Mouse (Mus musculus) forelimb bud, embryonic 11.5 days (tissue): ENCODE measurements at regions not wholly inside any gene's neighbourhood (a gene's known extent, or its start where the extent isn't known, plus 50 kb on each side); places are given as distances from the start of the nearest gene placed in this dataset.

Experiments used
- DNase-seq: peaks from one replicate; pipeline ENCODE4 v3.0.0-alpha.2; 2012; ENCODE audit warnings: low read depth, low spot score

GRCm38 (mm10) chr11:71512271-71513066 is 237.3 kb upstream of the Wscd1 start:
- DNase-seq = peak; percentile 31

DNA sequence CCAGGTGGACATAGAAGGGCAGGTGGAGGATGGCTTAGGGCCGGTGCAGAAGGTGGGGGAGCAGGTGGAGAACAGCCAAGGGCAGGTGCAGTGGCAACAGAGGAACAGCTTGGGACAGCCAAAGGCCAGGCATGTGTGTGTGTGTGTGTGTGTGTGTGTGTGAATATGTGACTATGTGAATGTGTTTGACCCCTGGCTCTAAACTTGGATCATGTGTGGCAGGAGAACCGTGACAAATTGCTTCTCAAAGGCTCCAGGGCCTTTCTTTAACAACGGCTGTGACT is 236.7 kb upstream of the Wscd1 start:
- no peak for DNase-seq

- DNase-seq = no peak
Observed at GRCm38 (mm10) chr11:71515264-71515663, 234.5 kb upstream of the Wscd1 start.

DNA sequence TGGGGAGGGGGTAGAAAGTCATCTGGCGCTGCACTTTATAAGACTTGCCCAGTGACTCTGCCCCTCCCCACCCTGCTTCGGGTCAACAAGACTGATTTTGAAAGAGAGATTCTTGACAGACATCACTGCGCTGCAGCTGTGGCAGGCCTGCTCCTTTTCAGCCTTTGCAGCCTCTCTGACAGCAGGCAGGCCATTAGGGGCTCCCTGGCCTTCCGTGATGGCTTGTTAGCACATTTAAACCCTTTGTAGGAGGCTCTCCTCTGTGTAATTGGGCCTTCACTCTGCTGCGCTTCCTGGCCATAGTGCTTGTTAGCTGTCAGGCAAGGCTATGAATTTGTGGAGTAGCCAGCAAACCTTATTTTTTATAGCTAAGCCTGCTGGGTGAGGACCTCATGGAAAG is 232.3 kb upstream of the Wscd1 start:
- peak; percentile 54 for DNase-seq

DNA sequence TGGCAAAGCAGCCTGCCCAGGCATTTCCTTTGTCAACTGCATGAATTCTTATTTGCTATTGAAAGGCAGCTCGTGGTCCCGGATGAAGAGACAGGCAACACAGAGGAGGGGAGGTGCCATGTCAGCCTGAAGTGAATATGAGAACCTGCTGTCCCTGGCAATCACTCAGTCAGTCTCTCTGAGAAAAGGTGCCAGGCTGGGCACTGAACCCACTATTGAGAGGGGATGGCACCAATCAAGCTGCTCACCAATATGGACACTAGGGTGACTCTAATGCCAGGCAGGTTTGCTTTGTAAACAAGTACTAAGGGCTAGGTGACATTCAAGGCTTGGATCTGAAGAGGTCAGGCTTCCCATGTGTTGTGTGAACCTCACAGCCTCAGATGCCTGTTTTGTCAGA is 222.0 kb upstream of the Wscd1 start:
- DNase-seq = no peak

- DNase-seq = no peak
Observed at GRCm38 (mm10) chr11:71528588-71528987, 221.1 kb upstream of the Wscd1 start.

DNA sequence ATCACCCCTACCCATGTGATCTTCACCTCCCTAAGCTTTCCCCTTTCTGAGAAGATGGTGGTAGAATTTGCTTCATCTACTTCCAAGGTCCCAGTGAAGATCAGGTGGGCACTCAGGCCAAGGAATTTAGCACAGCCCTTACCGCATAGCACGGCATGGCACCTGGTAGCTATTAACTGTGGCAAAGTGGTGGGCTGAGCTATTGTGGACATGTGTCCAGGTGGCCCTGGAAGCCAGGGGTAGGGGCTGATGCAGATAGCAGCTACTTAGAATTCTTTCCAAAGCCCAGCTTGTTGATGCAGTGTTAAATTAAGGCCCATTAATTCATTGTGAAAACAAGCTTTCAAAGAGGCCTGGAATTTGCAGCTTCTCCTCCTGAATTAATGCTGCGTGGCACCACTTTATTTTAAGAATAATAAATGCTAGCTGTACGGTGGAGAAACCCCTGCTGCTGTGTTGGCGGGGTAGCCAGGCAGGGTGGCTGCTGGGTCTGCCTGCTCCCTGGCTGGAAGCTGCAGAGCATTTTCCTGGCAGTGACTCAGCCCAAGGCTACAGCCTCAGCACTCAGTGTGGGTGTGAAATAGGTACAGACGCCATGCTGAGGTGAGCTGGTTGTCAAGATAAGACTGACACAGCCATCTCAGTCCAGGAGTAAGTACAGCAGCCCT is 208.4 kb upstream of the Wscd1 start:
- peak; percentile 24 for DNase-seq

- DNase-seq = no peak
Observed at GRCm38 (mm10) chr11:71557412-71557811, 192.3 kb upstream of the Wscd1 start.

GRCm38 (mm10) chr11:71564831-71565230 is 184.9 kb upstream of the Wscd1 start:
- DNase-seq = no peak

DNA sequence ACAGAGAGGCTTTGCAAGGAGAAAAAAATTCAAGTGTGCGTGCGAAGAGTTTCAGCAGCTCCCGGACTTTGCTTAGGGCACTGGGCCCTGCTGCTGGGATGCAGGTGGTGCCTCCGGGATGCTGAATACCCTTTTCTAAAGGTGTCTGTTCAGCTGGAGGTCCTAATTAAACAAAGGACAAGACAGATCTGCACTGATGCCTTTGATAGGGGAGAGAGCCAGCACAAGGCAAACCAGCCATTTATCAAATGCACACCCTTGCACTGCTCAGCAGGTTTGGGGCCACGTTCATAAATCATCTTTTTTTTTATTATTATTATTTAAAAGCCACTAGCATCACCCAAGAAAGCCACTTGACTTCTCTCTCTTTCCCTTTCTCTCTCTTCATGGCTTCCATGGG is 172.9 kb upstream of the Wscd1 start:
- DNase-seq = no peak

GRCm38 (mm10) chr11:71581775-71582174 is 167.9 kb upstream of the Wscd1 start:
- DNase-seq = no peak

- DNase-seq = no peak
Observed at GRCm38 (mm10) chr11:71591014-71591413, 158.7 kb upstream of the Wscd1 start.

- DNase-seq = no peak
Observed at GRCm38 (mm10) chr11:71594250-71594847, 155.4 kb upstream of the Wscd1 start.

GRCm38 (mm10) chr11:71597709-71598108 is 152.0 kb upstream of the Wscd1 start:
- no peak for DNase-seq

- no peak for DNase-seq
Observed at GRCm38 (mm10) chr11:71610782-71611181, 138.9 kb upstream of the Wscd1 start.

DNA sequence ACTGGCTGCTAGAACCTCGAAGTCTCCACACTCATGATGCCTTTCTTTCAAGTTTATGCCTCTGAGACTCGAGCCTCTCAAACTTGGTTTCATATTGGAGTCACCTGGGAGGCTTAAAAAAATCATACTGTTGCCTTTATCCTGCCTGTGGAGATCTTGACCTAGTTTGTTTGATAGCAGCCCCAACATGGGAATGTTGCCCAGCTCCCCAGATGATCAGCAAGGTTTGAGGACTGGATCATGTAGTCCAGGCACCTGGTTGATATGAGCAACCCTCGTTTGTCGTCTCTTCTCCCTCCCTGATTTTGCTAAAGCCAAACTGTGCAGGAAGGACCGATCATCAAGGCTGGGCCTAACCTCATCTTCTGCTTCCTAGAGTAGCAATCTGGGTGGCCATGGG is 134.2 kb upstream of the Wscd1 start:
- DNase-seq = no peak

DNA sequence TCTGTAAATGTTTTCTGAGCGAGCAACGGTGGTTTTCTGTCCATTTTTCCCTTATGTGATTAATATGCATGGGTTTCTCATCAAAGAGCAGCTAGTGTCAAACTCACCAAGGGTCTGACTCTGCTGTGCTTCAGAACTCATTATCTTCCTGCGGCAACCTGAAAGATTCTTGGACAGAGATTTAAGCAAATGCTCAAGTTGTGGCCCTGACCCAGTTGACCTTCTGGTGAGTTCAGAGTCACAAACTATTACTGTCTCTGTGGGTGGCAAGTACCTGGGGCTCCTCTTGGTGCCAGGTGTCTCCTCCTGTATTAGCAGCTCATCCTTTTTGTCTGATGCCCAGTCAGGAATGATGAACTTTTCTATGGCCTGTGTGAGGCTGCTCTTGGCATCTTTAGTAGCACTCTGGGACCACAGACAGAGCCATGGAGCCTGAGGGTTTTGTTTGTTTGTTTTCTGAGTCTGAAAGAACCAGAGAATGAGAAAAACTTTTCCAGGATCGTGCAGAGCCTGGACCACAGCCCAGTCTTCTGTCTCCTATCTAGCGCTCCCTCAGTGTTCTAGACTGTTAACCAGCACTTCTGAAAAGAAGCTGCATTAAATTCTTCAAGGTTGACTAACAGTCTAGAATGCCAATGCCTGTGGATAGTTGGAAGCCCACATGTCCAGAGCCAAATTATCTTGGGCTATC is 124.1 kb upstream of the Wscd1 start:
- DNase-seq = no peak

DNA sequence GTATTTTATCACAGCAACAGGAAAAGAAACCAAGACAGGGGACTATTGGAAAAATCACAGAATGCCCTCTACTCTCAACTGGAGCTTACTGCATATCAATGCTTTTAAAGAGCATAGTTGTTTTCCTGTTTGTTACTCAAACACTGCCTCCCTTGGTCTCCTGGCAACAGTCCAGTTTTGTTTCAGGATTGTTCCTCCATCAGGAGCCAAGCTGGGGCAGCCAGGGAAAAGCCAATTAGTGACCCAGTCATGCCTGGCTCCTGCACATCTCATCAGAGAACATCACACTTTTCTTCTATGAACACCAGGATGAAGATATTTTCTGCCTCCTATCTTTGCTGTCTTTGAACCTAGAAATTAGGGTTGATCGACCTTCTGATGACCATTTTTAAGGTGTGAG is 113.6 kb upstream of the Wscd1 start:
- DNase-seq = no peak

GRCm38 (mm10) chr11:71636785-71637184 is 112.9 kb upstream of the Wscd1 start:
- peak; percentile 2 for DNase-seq

GRCm38 (mm10) chr11:71642886-71643285 is 106.8 kb upstream of the Wscd1 start:
- no peak for DNase-seq

DNA sequence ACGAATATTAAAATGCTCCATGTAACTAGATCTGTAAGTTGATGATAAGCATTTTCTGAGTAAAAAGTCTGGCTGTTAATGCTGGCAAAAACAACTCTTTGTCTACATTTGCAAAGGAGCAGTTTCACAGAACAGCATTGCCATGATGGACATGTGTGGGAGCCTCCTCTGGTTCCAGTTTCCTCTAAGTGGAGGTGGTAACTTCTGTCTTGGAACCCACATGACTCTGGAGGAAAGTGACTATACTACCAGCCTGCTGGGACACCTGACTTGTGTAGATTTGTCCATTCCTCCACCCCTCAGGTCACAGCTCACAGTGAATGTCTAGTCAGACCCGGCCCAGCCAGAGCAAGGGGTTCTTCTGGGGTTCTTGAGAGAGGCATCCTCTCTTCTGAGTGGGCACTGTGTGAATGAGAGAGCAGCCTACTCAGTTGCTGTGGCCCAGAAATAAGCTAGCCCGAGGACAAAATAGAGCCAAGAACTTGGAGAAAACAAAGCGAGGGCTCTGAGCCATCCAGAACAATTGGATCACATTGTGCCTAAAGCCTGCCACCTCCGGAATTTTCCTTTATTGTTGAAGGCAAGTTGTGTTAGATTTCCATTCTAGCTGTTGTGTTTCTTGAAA is 97.9 kb upstream of the Wscd1 start:
- no peak for DNase-seq

DNA sequence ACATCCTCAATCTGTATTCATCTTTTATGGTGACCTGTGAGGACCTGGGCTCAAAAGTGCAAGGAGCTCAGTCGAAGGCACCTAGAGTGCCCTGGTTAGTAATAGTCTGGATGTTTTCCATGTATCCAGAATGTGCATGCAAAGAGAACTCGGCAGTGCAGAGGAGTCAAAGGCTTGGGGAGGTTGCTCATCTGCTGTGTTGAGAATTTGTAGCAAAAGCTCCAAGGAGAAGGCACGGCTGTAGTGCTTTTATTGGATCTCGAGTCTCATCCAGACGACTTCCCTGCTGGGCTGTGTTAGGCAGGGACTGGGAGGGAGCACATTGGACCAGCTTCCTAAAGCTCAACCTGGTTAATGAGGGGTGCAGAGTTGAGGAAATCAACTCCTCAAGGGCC is 97.3 kb upstream of the Wscd1 start:
- no peak for DNase-seq
